Mouse (Mus musculus): ENCODE measurements around the gene Fam227b.

Gene Fam227b

GRCm38 (mm10) chr2:126151855-126152571, at the start of gene Fam227b, which contains the start of gene Dtwd1:
Gene Fam227b (minus strand): TSS chr2:126152004.
Gene Dtwd1 (plus strand): TSS chr2:126152141.
- DNase-seq, result peak; percentile 98

GRCm38 (mm10) chr2:126198971-126199370, 47.2 kb upstream of the Fam227b start:
- DNase-seq, result no peak

GRCm38 (mm10) chr2:126195631-126196356, 44.0 kb upstream of the Fam227b start:
- DNase-seq, result no peak

- DNase-seq, result no peak
These were observed 40.3 kb upstream of the Fam227b start for GRCm38 (mm10) chr2:126192129-126192528.

GRCm38 (mm10) chr2:126191306-126191705, 39.5 kb upstream of the Fam227b start:
- DNase-seq, result no peak

GRCm38 (mm10) chr2:126171427-126171826, 19.6 kb upstream of the Fam227b start:
- no peak for DNase-seq

- no peak for DNase-seq
These were observed 15.2 kb upstream of the Fam227b start for GRCm38 (mm10) chr2:126166848-126167617.

GRCm38 (mm10) chr2:126166335-126166734, 14.5 kb upstream of the Fam227b start:
- no peak for DNase-seq

GRCm38 (mm10) chr2:126165277-126166018, 13.6 kb upstream of the Fam227b start:
- DNase-seq, result no peak

GRCm38 (mm10) chr2:126147723-126148122, 4.1 kb downstream of the Fam227b start:
- no peak for DNase-seq

- no peak for DNase-seq
These were observed 57.2 kb downstream of the Fam227b start for GRCm38 (mm10) chr2:126094616-126095015.

- DNase-seq, result no peak
These were observed 61.4 kb downstream of the Fam227b start for GRCm38 (mm10) chr2:126090432-126090831.

- no peak for DNase-seq
These were observed 65.6 kb downstream of the Fam227b start for GRCm38 (mm10) chr2:126086187-126086586.

GRCm38 (mm10) chr2:126084326-126084725, 67.5 kb downstream of the Fam227b start:
- DNase-seq, result no peak

- no peak for DNase-seq
These were observed 72.7 kb downstream of the Fam227b start for GRCm38 (mm10) chr2:126079086-126079485.

- no peak for DNase-seq
These were observed 75.3 kb downstream of the Fam227b start for GRCm38 (mm10) chr2:126076506-126076905.

- no peak for DNase-seq
These were observed 78.1 kb downstream of the Fam227b start for GRCm38 (mm10) chr2:126073744-126074143.

- DNase-seq, result no peak
These were observed 82.1 kb downstream of the Fam227b start for GRCm38 (mm10) chr2:126069740-126070139.

GRCm38 (mm10) chr2:126065303-126065856, 86.4 kb downstream of the Fam227b start:
- DNase-seq, result no peak

- DNase-seq, result no peak
These were observed 87.0 kb downstream of the Fam227b start for GRCm38 (mm10) chr2:126064814-126065213.

GRCm38 (mm10) chr2:126062876-126063275, 88.9 kb downstream of the Fam227b start:
- no peak for DNase-seq

- DNase-seq, result peak; percentile 38
These were observed 90.6 kb downstream of the Fam227b start for GRCm38 (mm10) chr2:126061037-126061773.

All from kidney, postnatal 14 days (tissue).